Mouse (Mus musculus) E14TG2a.4 (cell line): ENCODE measurements around the gene Mbnl1.

ENCODE experiments used
- CTCF ChIP-seq: conservative IDR thresholded peaks from 2 replicates; pipeline ENCODE4 v1.5.1; 2014; ENCODE audit warnings: low read length
- NANOG ChIP-seq: IDR thresholded peaks from 2 replicates; pipeline ENCODE4 v1.6.1; 2014; ENCODE audit warnings: borderline replicate concordance, low read length, mixed read lengths

GRCm38 (mm10) chr3:60570491-60571022 is 97.9 kb downstream of the Mbnl1 start:
- TF ChIP-seq CTCF (no peak), NANOG (no peak)
